Mouse (Mus musculus) heart, adult 8-10 months (tissue): ENCODE results near the gene Mettl27. TPM values are rescaled to one million over a fixed set of nuclear protein-coding genes. Genes with fewer than 3 reads are reported as not detected.

Source experiments
- DNase-seq: peaks from one replicate; pipeline ENCODE4 v3.0.0; 2022; ENCODE audit warnings: low spot score
- total RNA-seq, 4 experiments: library from RNA; stranded (reverse); gene quantifications; 2 replicates each; pipeline ENCODE4 v1.2.4; 2022

Mettl27 gene
- total RNA-seq, 4 experiments from 2014 or later, result 6.3 to 11.9 (median 7.9) TPM

- DNase-seq, result no peak
These were observed 53.6 kb downstream of the Mettl27 start, which contains the start of gene Cldn3 for GRCm38 (mm10) chr5:134985633-134986297. TSS of gene Cldn3 (plus strand) at chr5:134986214.

GRCm38 (mm10) chr5:134986298-134987268 is 54.4 kb downstream of the Mettl27 start:
- no peak for DNase-seq

- no peak for DNase-seq
These were observed 57.0 kb downstream of the Mettl27 start for GRCm38 (mm10) chr5:134989166-134989565.

- no peak for DNase-seq
These were observed 57.6 kb downstream of the Mettl27 start for GRCm38 (mm10) chr5:134989741-134990140.

Other genes with a start within 250 kb of the Mettl27 start
- 1 to 10 TPM; 3.8 to 5.1 (median 4.0) TPM for gene Limk1, start 243.8 kb upstream of the Mettl27 start, total RNA-seq
- gene Eln, start 185.0 kb upstream of the Mettl27 start, total RNA-seq, result 10 to 100 TPM; 14.7 to 26.2 (median 17.6) TPM
- not detected for gene Tmem270, start 25.6 kb upstream of the Mettl27 start, total RNA-seq
- gene Cldn13, start 16.8 kb upstream of the Mettl27 start, total RNA-seq, result not detected
- gene Cldn4, start 14.6 kb downstream of the Mettl27 start, total RNA-seq, result not detected
- gene Cldn3, start 53.8 kb downstream of the Mettl27 start, total RNA-seq, result under 1 TPM in 1 of 4 experiments, not detected in 3; 0.28 TPM
- gene Abhd11, start 76.8 kb downstream of the Mettl27 start, total RNA-seq, result 10 to 100 TPM; 67.0 to 71.0 (median 70.2) TPM
- gene Stx1a, start 91.1 kb downstream of the Mettl27 start, total RNA-seq, result 1 to 10 TPM in 3 of 4 experiments, under 1 TPM in 1; 0.88 to 2.4 (median 1.2) TPM
- 10 to 100 TPM; 43.8 to 49.3 (median 45.5) TPM for gene Dnajc30, start 131.8 kb downstream of the Mettl27 start, total RNA-seq
- 10 to 100 TPM; 18.0 to 31.3 (median 23.7) TPM for gene Bud23, start 132.6 kb downstream of the Mettl27 start, total RNA-seq
- under 1 TPM; 0.37 to 0.57 (median 0.47) TPM for gene Vps37d, start 145.9 kb downstream of the Mettl27 start, total RNA-seq
- 10 to 100 TPM; 18.0 to 39.9 (median 21.3) TPM for gene Mlxipl, start 157.5 kb downstream of the Mettl27 start, total RNA-seq
- gene Tbl2, start 217.3 kb downstream of the Mettl27 start, total RNA-seq, result 10 to 100 TPM in 3 of 4 experiments, 1 to 10 TPM in 1; 9.6 to 14.0 (median 10.7) TPM
- 10 to 100 TPM; 39.8 to 47.6 (median 44.6) TPM for gene Bcl7b, start 235.9 kb downstream of the Mettl27 start, total RNA-seq